ENCODE assay signal across 9 mouse cellular contexts in genomic region chr11:6411684-6412083, GRCm38 (mm10). TPM values are rescaled to one million over a fixed set of nuclear protein-coding genes. Genes with fewer than 3 reads are reported as not detected.
DNase-seq lines count a peak whose midpoint lies in the region; ATAC-seq and TF ChIP-seq lines count a peak whose summit lies in the region.
"Had no signal": no experiment of that assay in that cellular context is flagged by ENCODE, and none has a peak within 500 bp of the region (broad histone marks: within the 10 kb centered on the region; RNA-seq: fewer than 3 reads in every experiment).

No protein-coding gene starts in this region.

- 0 out of 2 replicates have a peak, but pooled peaks have one; percentile 22 for TF ChIP-seq POLR2A in testis, adult 2 months (IDR thresholded peaks at IDR 0.05; ENCODE audit: control insufficient read depth, low read depth, low read length)

- H3K4me1 ChIP-seq in ES-E14 (ENCODE audit: control insufficient read depth in 2 of 2, insufficient read depth in 2 of 2, low read length in 2 of 2, poor library complexity in 1 of 2) = peaks cover 2 to 9% of the 10 kb centered on the region in 2 experiments; a peak in 2 of 4 replicates
- H3K4me1 ChIP-seq in testis, adult 2 months (ENCODE audit: control insufficient read depth, insufficient read depth, low read length) = peaks cover 10% of the 10 kb centered on the region

- no peaks in the 10 kb centered on the region for H3K27me3 ChIP-seq in testis, adult 2 months (ENCODE audit: control insufficient read depth, insufficient read depth, low read length)
- H3K27me3 ChIP-seq: limb, embryonic 12.5 days had no signal

- no peak overlapping the region for H3K27ac ChIP-seq in ES-E14 (ENCODE audit: insufficient read depth, low read depth, low read length, poor library complexity, severe bottlenecking)
- H3K27ac ChIP-seq in testis, adult 2 months (ENCODE audit: control insufficient read depth, insufficient read depth, low read depth, low read length) = no peak overlapping the region
- H3K27ac ChIP-seq: limb, embryonic 12.5 days had no signal

- DNase-seq in frontal cortex, postnatal 14 days (ENCODE audit: low spot score in 2 of 2) = peak; percentile 51 to 71
- DNase-seq in ES-E14 (ENCODE audit: low read depth, low spot score) = peak; percentile 80
- peak; percentile 89 for DNase-seq in cerebellum, adult 9-10 months
- peak; percentile 76 to 81 for DNase-seq in gastrocnemius, postnatal 4 days (ENCODE audit: low spot score in 2 of 2)
- peak; percentile 68 to 80 for DNase-seq in layer of hippocampus, postnatal 36 days
- peak; percentile 83 for DNase-seq in naive thymus-derived CD4-positive, alpha-beta T cell, adult 2 months (ENCODE audit: low read depth)

- in situ Hi-C loops in ES-E14 (cut with MboI; ENCODE audit: low sequenced_read_pairs in 2 of 2, unreplicated experiment in 2 of 2) = no loop called here

- no peaks in the 10 kb centered on the region for H3K9me3 ChIP-seq in ES-E14 (ENCODE audit: control insufficient read depth, insufficient read depth, low read depth, low read length)
- H3K9me3 ChIP-seq: limb, embryonic 12.5 days had no signal

- no peak for ATAC-seq in frontal cortex, adult (ENCODE audit: low TSS enrichment)

- no peak overlapping the region for H3K4me3 ChIP-seq in ES-E14 (ENCODE audit: insufficient read depth in 1 of 2, low read depth in 1 of 2, low read length in 2 of 2, poor library complexity in 1 of 2, severe bottlenecking in 1 of 2)
- no peak overlapping the region for H3K4me3 ChIP-seq in testis, adult 2 months (ENCODE audit: control insufficient read depth, low read depth, low read length)
- H3K4me3 ChIP-seq: limb, embryonic 12.5 days had no signal

- peak; percentile 87 for TF ChIP-seq CTCF in testis, adult 2 months (IDR thresholded peaks at IDR 0.05; ENCODE audit: control insufficient read depth, insufficient read depth, insufficient replicate concordance, low read depth, low read length)

- H3K36me3 ChIP-seq in ES-E14 (ENCODE audit: control insufficient read depth, insufficient read depth, low read length, poor library complexity, severe bottlenecking) = peaks cover 3% of the 10 kb centered on the region
- H3K36me3 ChIP-seq in testis, adult 2 months (ENCODE audit: control insufficient read depth, insufficient read depth, low read length) = no peaks in the 10 kb centered on the region
- H3K36me3 ChIP-seq: limb, embryonic 12.5 days had no signal

- no peak overlapping the region for H3K9ac ChIP-seq in ES-E14 (ENCODE audit: insufficient read depth, low read depth, low read length, poor library complexity, severe bottlenecking)
- H3K9ac ChIP-seq: limb, embryonic 12.5 days had no signal

TF ChIP-seq in ES-E14, 5 proteins besides CTCF, POLR2A, EP300 and RAD21:
- TF ChIP-seq HCFC1 (IDR thresholded peaks at IDR 0.05; ENCODE audit: borderline replicate concordance, insufficient read depth, low read length) (0 out of 2 replicates have a peak, but pooled peaks have one; percentile 27), MAFK (IDR thresholded peaks at IDR 0.05; ENCODE audit: insufficient read depth, low read depth, low read length) (no peak)
TF ChIP-seq in ES-E14: peak in this region for 1.

RNA-seq across cellular contexts. Expression of gene Ppia, which starts 3.6 kb away (rescaled TPM):
- 4,715 and 6,168 TPM in 2 replicates for total RNA-seq in ES-E14 (2012; rRNA removed)
- total RNA-seq in gastrocnemius, postnatal 4 days (2021) = 1,000 to 10,000 TPM; 1,218 to 1,228 TPM
- total RNA-seq in layer of hippocampus, postnatal 36 days (2021) = 1,000 to 10,000 TPM; 1,662 to 1,810 TPM
- 609 and 709 TPM in 2 replicates for polyA plus RNA-seq in testis, adult 2 months (2012; rRNA removed)

RNA-seq across cellular contexts. Expression of gene Zmiz2, which starts 22.8 kb away (rescaled TPM):
- 19.6 and 22.6 TPM in 2 replicates for total RNA-seq in ES-E14 (2012; rRNA removed)
- 10 to 100 TPM; 35.6 to 40.1 TPM for total RNA-seq in gastrocnemius, postnatal 4 days (2021)
- 100 to 1,000 TPM; 152 to 170 TPM for total RNA-seq in layer of hippocampus, postnatal 36 days (2021)
- 159 and 160 TPM in 2 replicates for polyA plus RNA-seq in testis, adult 2 months (2012; rRNA removed)

RNA-seq across cellular contexts. Expression of gene H2afv, which starts 32.6 kb away (rescaled TPM):
- total RNA-seq in ES-E14 (2012; rRNA removed) = 192 and 294 TPM in 2 replicates
- total RNA-seq in gastrocnemius, postnatal 4 days (2021) = 10 to 100 TPM; 96.2 to 97.0 TPM
- 10 to 100 TPM; 41.8 to 42.6 TPM for total RNA-seq in layer of hippocampus, postnatal 36 days (2021)
- 26.2 and 30.5 TPM in 2 replicates for polyA plus RNA-seq in testis, adult 2 months (2012; rRNA removed)
